Mouse (Mus musculus): Measurements from ENCODE around the gene Zdhhc1. TPM values are rescaled to one million over a fixed set of nuclear protein-coding genes. Genes with fewer than 3 reads are reported as not detected.
A peak's percentile ranks its signal among the peaks of the same experiment; 100 is the strongest.

Zdhhc1 gene
- total RNA-seq, 2 experiments from 2014 or later, result 12.8 to 13.6 TPM

- intact Hi-C loops (cut with DNase I), result loop anchor here (2.0 to 5.0 kb wide), 2 partner anchors 14 to 36 kb away; no protein-coding TSS in a partner anchor
- no peak for DNase-seq (ENCODE audit: low spot score)
Measured at GRCm38 (mm10) chr8:105518436-105519313, 22.0 kb upstream of the Zdhhc1 start, which contains the start of gene Hsd11b2. Gene Hsd11b2 (plus strand): TSS chr8:105518755.

GRCm38 (mm10) chr8:105517346-105517745, 20.6 kb upstream of the Zdhhc1 start:
- no peak for DNase-seq (ENCODE audit: low spot score)
- intact Hi-C loops (cut with DNase I), result loop anchor here (2.0 to 5.0 kb wide), 2 partner anchors 35 to 37 kb away; no protein-coding TSS in a partner anchor

- no peak for DNase-seq (ENCODE audit: low spot score)
- intact Hi-C loops (cut with DNase I), result loop anchor here (2.0 to 5.0 kb wide), 2 partner anchors 34 to 39 kb away; no protein-coding TSS in a partner anchor
Measured at GRCm38 (mm10) chr8:105516018-105516645, 19.4 kb upstream of the Zdhhc1 start.

DNA sequence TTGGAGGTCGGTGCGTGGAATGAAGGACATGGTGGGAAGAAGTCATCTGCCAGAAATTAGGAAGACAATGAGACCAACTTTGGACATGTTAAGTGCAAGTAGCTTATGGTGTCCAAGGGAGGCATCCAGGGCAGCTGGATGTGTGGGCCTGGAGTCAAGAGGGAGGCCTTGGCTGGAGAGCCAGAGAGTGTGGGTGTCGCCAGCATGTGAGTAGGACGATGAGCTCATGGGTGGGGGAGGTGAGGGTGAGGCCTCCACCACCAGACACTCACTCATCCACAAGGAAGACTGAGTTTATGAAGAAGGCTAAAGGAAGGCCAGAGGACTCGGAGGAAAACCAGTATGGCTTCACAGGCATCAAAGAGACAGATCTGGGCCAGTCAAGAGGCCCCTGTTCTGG, 18.0 kb upstream of the Zdhhc1 start:
- DNase-seq (ENCODE audit: low spot score), result peak; percentile 57
- intact Hi-C loops (cut with DNase I), result loop anchor here (5.0 kb wide), 1 partner anchor 32 kb away; no protein-coding TSS in a partner anchor

GRCm38 (mm10) chr8:105514194-105514593, 17.5 kb upstream of the Zdhhc1 start:
- DNase-seq (ENCODE audit: low spot score), result no peak
- intact Hi-C loops (cut with DNase I), result no loop called here

DNA sequence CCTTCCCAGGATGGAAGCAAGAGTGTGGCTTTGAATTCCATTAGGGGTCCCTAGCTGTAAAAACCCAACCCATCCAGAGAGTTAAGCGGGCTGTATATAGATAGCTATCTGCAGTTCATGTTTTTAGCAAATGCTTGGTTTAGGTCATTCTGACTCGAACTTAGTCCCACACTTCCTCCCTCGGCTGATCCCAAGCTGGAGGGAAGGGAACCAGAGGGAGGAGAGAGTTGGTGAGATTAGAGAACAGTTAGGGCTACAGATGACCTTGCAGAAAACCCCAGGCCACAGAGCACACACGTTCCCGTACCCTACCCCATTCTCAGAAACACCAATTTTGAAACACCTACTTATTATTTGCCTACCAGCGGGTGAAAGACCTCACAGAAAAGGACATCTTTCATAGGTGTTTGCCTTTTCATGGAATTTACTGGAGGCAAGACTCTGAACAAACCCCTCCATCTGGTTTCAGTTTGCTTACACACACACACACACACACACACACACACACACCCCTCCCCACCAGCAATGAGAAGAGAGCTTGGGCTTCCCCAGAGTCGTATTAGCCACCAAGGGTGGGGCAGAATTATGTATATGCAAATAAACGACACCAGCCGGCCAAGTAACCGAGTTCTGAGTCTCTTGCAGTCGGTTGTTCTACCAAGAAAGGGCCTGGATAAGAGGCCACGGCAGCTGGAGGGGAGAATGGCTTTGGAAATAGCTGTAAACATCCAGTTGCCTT, 13.5 kb upstream of the Zdhhc1 start:
- intact Hi-C loops (cut with DNase I), result no loop called here
- no peak for DNase-seq (ENCODE audit: low spot score)

GRCm38 (mm10) chr8:105508758-105509157, 12.1 kb upstream of the Zdhhc1 start:
- DNase-seq (ENCODE audit: low spot score), result no peak

DNA sequence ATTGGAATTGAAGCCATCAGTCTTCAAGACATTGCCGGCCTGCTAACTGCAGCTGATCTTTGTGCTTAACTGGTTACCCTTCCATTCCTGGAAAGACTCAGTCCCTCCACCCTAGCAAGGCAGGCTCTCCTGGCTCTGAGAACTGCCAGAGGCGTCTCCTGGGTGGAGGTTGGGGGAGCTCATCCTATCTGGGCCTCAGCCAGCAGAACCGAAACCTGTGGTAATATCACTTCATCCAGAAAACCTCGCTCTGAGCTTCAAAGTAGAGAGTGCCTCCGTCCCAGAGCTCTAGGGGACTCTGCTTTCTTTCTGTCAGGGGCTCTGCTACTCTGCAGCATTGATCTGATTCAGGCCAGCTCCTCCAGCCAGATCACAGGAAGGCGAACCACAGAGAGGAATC, 10.3 kb upstream of the Zdhhc1 start:
- intact Hi-C loops (cut with DNase I), result no loop called here
- no peak for DNase-seq (ENCODE audit: low spot score)

More at GRCm38 (mm10) chr8:105508758-105509157, 12.1 kb upstream of the Zdhhc1 start:
- intact Hi-C loops (cut with DNase I), result no loop called here

DNA sequence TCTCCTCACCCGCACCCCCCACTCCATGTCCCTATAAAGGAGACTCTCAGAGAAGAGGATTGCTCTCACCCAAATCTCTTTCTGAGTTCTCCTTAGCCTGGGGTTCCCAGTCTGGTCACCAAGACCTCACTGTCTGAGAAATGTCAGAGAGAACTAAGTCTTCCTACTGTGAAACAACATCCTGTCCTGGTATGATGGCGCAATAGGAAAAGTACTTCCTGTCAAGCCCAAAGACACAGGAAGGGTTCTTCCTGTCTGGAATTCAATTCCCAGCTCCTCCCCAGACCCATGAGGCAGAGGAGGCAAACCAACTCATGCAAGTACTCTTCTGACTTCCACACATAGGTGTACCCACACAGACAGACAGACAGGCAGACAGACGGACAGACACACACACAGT, 7.9 kb upstream of the Zdhhc1 start:
- no peak for DNase-seq (ENCODE audit: low spot score)
- intact Hi-C loops (cut with DNase I), result no loop called here

DNA sequence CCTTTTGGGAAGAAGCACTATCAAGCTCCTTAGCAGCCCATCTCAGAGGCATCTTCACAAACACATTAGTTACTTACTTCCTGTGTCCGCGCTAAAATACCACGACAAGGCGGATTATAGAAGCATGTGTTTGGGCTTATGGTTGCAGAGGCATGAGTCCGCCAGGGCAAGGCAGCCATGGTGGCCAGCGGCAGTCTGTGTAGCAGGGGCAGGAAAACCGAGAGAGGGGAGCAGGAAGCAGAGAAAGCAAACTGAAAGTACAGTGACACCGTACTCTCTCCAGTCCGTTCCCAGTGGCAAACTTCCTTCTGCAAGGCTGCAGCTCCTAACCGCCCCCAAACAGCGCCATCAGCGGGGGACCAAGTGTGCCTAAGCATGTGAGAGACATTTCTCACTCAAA, 3.1 kb upstream of the Zdhhc1 start:
- intact Hi-C loops (cut with DNase I), result no loop called here
- no peak for DNase-seq (ENCODE audit: low spot score)

DNA sequence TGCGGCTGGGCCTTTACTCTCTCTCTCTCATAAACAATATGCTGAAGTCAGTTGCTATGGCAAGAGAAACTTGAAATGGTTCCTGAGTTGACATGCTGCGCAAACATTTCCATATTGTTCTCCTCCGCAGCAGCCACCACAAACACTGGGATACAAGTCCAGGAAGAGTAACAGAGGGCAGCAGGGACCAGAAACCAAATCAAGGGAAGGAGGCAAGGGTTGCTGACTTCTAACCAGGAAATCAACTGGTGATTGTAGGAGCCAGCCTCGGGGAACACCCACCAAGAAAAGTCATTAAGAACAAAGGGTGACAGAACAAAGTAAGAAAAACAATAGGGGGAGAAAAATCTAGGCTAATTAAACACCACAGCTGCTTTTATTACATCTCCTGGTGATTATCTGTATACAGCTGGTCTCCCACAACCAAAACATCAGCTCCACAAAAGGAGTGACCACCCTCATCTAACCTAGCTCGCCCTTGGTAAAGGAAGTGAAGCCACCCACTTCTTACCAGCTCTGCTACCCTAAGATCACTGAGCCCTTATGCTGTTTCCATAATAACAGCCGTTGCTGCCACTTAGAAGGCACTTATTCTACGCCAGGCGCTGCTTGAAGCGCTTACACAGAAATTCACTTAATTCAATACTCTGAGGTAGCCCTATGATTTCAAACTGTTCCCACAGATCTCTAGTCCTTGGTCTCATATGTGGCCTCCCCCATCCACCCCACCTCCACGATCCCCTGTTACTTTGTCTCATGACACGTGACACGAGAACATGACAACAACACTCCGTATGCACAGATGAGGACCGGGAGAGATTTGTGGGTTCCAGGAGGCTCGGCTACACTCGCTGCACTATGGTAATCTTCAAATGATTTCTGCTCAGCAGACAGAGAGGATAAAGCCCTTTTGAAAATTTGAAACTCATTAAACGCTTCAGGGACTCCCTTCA, 1.1 kb downstream of the Zdhhc1 start:
- intact Hi-C loops (cut with DNase I), result no loop called here
- DNase-seq (ENCODE audit: low spot score), result no peak

- intact Hi-C loops (cut with DNase I), result no loop called here
- no peak for DNase-seq (ENCODE audit: low spot score)
Measured at GRCm38 (mm10) chr8:105494566-105494965, 2.1 kb downstream of the Zdhhc1 start.

- DNase-seq (ENCODE audit: low spot score), result no peak
- intact Hi-C loops (cut with DNase I), result no loop called here
Measured at GRCm38 (mm10) chr8:105493495-105493894, 3.2 kb downstream of the Zdhhc1 start.

DNA sequence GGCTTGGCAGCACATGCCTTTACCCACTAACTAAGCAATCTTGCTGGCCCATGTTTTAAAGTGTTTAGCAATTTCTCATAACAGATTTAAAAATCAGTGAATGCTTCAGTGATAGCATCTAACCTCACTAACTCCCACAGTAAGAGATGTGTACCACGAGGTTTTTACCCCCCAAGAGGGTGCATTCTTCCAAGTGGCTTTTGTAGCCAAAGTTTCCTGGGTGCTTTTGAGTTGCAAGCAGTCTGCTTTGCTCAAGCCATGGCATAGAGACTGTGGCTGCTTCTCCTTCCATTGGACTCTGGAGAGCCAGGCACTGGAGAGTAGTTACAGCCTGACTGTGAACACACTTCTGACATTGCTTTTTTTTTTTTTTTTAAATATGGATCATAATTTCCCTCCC, 7.4 kb downstream of the Zdhhc1 start:
- DNase-seq (ENCODE audit: low spot score), result no peak
- intact Hi-C loops (cut with DNase I), result no loop called here

- DNase-seq (ENCODE audit: low spot score), result no peak
- intact Hi-C loops (cut with DNase I), result no loop called here
Measured at GRCm38 (mm10) chr8:105488082-105488481, 8.6 kb downstream of the Zdhhc1 start.

GRCm38 (mm10) chr8:105484392-105484791, 12.3 kb downstream of the Zdhhc1 start:
- no peak for DNase-seq (ENCODE audit: low spot score)
- intact Hi-C loops (cut with DNase I), result loop anchor here (2.0 to 5.0 kb wide), 3 partner anchors 33 to 70 kb away; partner anchors contain the start of gene Hsd11b2

- intact Hi-C loops (cut with DNase I), result loop anchor here (2.0 to 5.0 kb wide), 3 partner anchors 33 to 71 kb away; partner anchors contain the start of gene Hsd11b2
- DNase-seq (ENCODE audit: low spot score), result no peak
Measured at GRCm38 (mm10) chr8:105484030-105484368, 12.7 kb downstream of the Zdhhc1 start.

DNA sequence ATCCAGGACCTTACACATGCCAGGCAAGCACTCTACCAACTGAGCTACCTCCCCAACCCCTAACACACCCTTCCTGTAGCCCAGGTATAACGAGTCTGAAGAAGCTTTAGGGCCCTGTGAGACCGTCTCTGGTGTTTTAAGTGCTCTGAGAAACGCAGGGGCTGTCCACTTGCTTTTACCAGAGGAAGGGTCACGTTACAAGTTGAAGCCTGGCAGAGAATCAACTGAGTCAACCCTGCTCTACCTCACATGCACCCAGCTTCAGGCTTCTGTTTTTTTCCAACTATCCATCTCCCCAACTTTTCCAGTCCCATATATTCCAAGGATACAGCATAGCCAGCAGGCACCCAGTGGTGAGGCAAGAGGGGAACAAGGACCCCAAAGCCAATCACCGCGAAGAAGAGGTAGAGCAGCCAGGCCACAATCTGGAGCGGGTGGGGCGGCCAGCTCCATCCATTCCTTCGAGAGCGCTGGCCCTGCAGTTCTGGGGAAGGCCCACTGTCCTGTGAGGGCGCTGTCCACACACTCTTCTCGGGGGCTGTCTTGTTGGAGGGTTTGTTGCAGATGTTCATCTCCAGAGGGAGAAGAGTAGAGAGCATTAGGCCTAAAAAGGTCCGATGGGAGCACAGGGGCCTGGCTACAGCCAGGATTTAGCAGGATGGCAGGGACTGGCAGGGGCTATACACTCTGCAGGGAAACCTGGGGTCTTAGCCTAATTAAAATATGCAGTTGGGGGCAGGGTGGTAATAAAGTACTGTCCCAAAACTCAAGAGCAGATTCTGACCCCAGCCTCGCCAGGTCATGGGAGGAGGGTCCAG, 13.3 kb downstream of the Zdhhc1 start:
- intact Hi-C loops (cut with DNase I), result loop anchor here (2.0 to 5.0 kb wide), 3 partner anchors 34 to 71 kb away; partner anchors contain the start of gene Hsd11b2
- DNase-seq (ENCODE audit: low spot score), result no peak
